Mouse (Mus musculus) ES-Bruce4 (cell line): ENCODE results near the gene I0C0044D17Rik. TPM values are rescaled to one million over a fixed set of nuclear protein-coding genes. Genes with fewer than 3 reads are reported as not detected.

Experiments
- H3K27ac ChIP-seq: 2 replicates; pipeline ENCODE4 v1.5.1; 2012; ENCODE audit warnings: low read length, inconsistent platforms; ENCODE audit not compliant: insufficient read depth
- H3K27me3 ChIP-seq: 2 replicates; pipeline ENCODE4 v1.6.1; 2012; ENCODE audit warnings: mild to moderate bottlenecking, low read length, inconsistent platforms; ENCODE audit not compliant: control insufficient read depth, poor library complexity, insufficient read depth, severe bottlenecking
- H3K36me3 ChIP-seq: 2 replicates; pipeline ENCODE4 v1.6.1; 2012; ENCODE audit warnings: inconsistent platforms, mild to moderate bottlenecking, low read length, moderate library complexity; ENCODE audit not compliant: control insufficient read depth, poor library complexity, insufficient read depth, severe bottlenecking
- H3K4me1 ChIP-seq: one replicate; pipeline ENCODE4 v1.8.1; 2011; ENCODE audit warnings: low read length; ENCODE audit not compliant: control insufficient read depth, insufficient read depth
- H3K4me3 ChIP-seq: 2 replicates; pipeline ENCODE4 v1.5.1; 2011; ENCODE audit warnings: low read depth, mild to moderate bottlenecking, low read length
- H3K9ac ChIP-seq: 2 replicates; pipeline ENCODE4 v1.6.1; 2012; ENCODE audit warnings: low read depth, mild to moderate bottlenecking, inconsistent platforms; ENCODE audit not compliant: poor library complexity, severe bottlenecking
- H3K9me3 ChIP-seq: replicated peaks from 2 replicates; pipeline ENCODE4 v1.6.1; 2012; ENCODE audit warnings: mild to moderate bottlenecking, low read length, inconsistent platforms; ENCODE audit not compliant: control insufficient read depth, poor library complexity, insufficient read depth, severe bottlenecking
- CTCF ChIP-seq: IDR thresholded peaks from one replicate; pipeline ENCODE4 v1.8.1; 2011; ENCODE audit warnings: low read depth, low read length
- EP300 ChIP-seq: IDR thresholded peaks from 2 replicates; pipeline ENCODE4 v1.6.1; 2011; ENCODE audit warnings: low read depth, low read length; ENCODE audit not compliant: insufficient read depth
- POLR2A ChIP-seq: IDR thresholded peaks from one replicate; pipeline ENCODE4 v1.8.1; 2011; ENCODE audit warnings: low read length; ENCODE audit not compliant: insufficient read depth
- polyA plus RNA-seq: library from polyadenylated mRNA; stranded (reverse); fragments of >200 nt; gene quantifications from 2 replicates; pipeline ENCODE4 v1.2.4, GENCODE M21; 2011; ENCODE audit warnings: low read depth; ENCODE audit not compliant: missing spikeins, insufficient read depth, insufficient read length

I0C0044D17Rik gene
- polyA plus RNA-seq, 1 experiment, result not detected

GRCm38 (mm10) chr4:98777464-98777863 lies 46.2 kb downstream of the I0C0044D17Rik start:
- Histone ChIP-seq H3K27ac (no peak overlapping the region), H3K9ac (no peak overlapping the region), H3K9me3 (no peaks in the 10 kb centered on the region), H3K4me3 (no peak overlapping the region), H3K27me3 (no peaks in the 10 kb centered on the region), H3K4me1 (no peaks in the 10 kb centered on the region), H3K36me3 (no peaks in the 10 kb centered on the region)
- TF ChIP-seq CTCF (no peak), EP300 (no peak), POLR2A (no peak)

- H3K4me1 ChIP-seq, result no peaks in the 10 kb centered on the region
- no peaks in the 10 kb centered on the region for H3K9me3 ChIP-seq
- H3K27me3 ChIP-seq, result no peaks in the 10 kb centered on the region
- H3K27ac ChIP-seq, result no peak overlapping the region
- no peak for TF ChIP-seq EP300
- TF ChIP-seq CTCF, result no peak
- no peak for TF ChIP-seq POLR2A
- H3K9ac ChIP-seq, result no peak overlapping the region
- H3K36me3 ChIP-seq, result no peaks in the 10 kb centered on the region
- H3K4me3 ChIP-seq, result no peak overlapping the region
Observed at GRCm38 (mm10) chr4:98776721-98777427, 46.8 kb downstream of the I0C0044D17Rik start.

- H3K27me3 ChIP-seq, result no peaks in the 10 kb centered on the region
- no peaks in the 10 kb centered on the region for H3K36me3 ChIP-seq
- no peak overlapping the region for H3K27ac ChIP-seq
- no peaks in the 10 kb centered on the region for H3K4me1 ChIP-seq
- no peak overlapping the region for H3K9ac ChIP-seq
- H3K4me3 ChIP-seq, result no peak overlapping the region
- H3K9me3 ChIP-seq, result no peaks in the 10 kb centered on the region
- TF ChIP-seq POLR2A (no peak), EP300 (no peak), CTCF (no peak)
Observed at GRCm38 (mm10) chr4:98773785-98774184, 49.9 kb downstream of the I0C0044D17Rik start.

Other genes starting within 250 kb of the I0C0044D17Rik start
- 236 and 254 TPM in 2 replicates for gene L1td1, start 97.1 kb downstream of the I0C0044D17Rik start, polyA plus RNA-seq
- gene Kank4, start 6.3 kb downstream of the I0C0044D17Rik start, polyA plus RNA-seq, result 2.1 and 2.4 TPM in 2 replicates
- 75.5 and 80.1 TPM in 2 replicates for gene Usp1, start 100.0 kb upstream of the I0C0044D17Rik start, polyA plus RNA-seq
- gene Angptl3, start 207.1 kb upstream of the I0C0044D17Rik start, polyA plus RNA-seq, result not detected in 2 replicates